Mouse (Mus musculus) heart, postnatal 36 days (tissue): ENCODE results near the gene Tead3. TPM values are rescaled to one million over a fixed set of nuclear protein-coding genes. Genes with fewer than 3 reads are reported as not detected.

Experiments used
- DNase-seq, 2 experiments: peaks; one replicate each; pipeline ENCODE4 v3.0.0; 2021 to 2022
- intact Hi-C: fragments of 180-260 bp; cut with DNase I; formaldehyde crosslinking; loops from one replicate; pipeline ENCODE4 v1.15.1; 2025
- total RNA-seq, 2 experiments: library from RNA; stranded (reverse); gene quantifications; 2 replicates each; pipeline ENCODE4 v1.2.3; 2021

Gene Tead3
- total RNA-seq, 2 experiments from 2014 or later, result 12.9 to 16.6 TPM

DNA sequence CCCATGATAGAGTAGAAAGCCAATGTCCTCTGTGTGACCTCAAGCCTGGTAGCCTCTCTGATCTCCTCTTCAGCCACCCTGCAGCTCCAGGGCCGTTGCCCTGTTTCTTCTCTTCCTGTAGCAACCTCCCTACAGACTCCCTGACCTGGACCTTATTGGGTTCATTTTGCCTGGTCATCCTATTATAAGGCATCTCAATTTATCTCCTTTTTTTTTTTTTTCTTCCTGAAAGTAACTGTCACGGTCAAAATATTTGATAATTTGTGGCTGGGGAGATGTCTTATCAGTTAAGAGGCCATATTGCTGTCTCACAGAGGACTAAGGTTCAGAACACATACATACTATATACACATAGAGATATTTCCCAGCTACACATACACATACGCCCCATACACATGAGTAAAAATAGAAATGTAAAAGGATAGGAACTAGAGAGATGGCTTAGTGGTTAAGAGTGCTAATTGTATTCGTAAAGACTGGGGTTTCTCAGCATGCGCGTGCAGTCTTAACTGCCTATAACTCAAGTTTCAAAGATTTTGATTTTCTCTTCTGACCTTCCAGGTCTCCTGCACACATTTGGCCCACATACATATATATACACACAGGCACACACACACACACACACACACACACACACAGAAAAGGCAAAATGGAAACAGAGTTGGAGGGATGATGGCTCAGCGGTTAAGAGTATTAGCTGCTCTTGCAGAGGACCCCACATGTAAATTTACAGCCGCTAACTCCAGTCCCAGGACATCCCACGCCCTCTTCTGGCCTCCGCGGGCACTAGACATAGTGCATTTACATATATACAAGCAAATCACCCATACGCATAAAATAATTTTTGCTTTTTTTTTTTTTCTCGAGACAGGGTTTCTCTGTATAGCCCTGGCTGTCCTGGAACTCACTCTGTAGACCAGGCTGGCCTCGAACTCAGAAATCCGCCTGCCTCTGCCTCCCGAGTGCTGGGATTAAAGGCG is 38.1 kb downstream of the Tead3 start:
- peak in 1 of 2 experiments; percentile 39 for DNase-seq
- intact Hi-C loops, result no loop called here

- no peak for DNase-seq
- intact Hi-C loops, result no loop called here
Measured at GRCm38 (mm10) chr17:28311366-28312132, 39.1 kb downstream of the Tead3 start.

GRCm38 (mm10) chr17:28310831-28311230 is 39.8 kb downstream of the Tead3 start:
- intact Hi-C loops, result no loop called here
- no peak for DNase-seq

GRCm38 (mm10) chr17:28308297-28309195 is 42.1 kb downstream of the Tead3 start:
- DNase-seq, result peak; percentile 93 to 97
- intact Hi-C loops, result loop anchor here (1.0 to 10.0 kb wide), 3 partner anchors 76 to 224 kb away; partner anchors contain the start of genes Ppard and Tcp11

- no peak for DNase-seq
- intact Hi-C loops, result loop anchor here (10.0 kb wide), 1 partner anchor 220 kb away; the partner anchor contains the start of gene Tcp11
Measured at GRCm38 (mm10) chr17:28305172-28305571, 45.4 kb downstream of the Tead3 start.

GRCm38 (mm10) chr17:28300850-28301249 is 49.8 kb downstream of the Tead3 start:
- intact Hi-C loops, result loop anchor here (10.0 kb wide), 1 partner anchor 216 kb away; the partner anchor contains the start of gene Tcp11
- DNase-seq, result no peak

- intact Hi-C loops, result loop anchor here (10.0 kb wide), 1 partner anchor 216 kb away; the partner anchor contains the start of gene Tcp11
- DNase-seq, result no peak
Measured at GRCm38 (mm10) chr17:28300323-28300722, 50.3 kb downstream of the Tead3 start.

- DNase-seq, result no peak
- intact Hi-C loops, result loop anchor here (10.0 kb wide), 1 partner anchor 215 kb away; the partner anchor contains the start of gene Tcp11
Measured at GRCm38 (mm10) chr17:28299669-28300320, 50.8 kb downstream of the Tead3 start.

DNA sequence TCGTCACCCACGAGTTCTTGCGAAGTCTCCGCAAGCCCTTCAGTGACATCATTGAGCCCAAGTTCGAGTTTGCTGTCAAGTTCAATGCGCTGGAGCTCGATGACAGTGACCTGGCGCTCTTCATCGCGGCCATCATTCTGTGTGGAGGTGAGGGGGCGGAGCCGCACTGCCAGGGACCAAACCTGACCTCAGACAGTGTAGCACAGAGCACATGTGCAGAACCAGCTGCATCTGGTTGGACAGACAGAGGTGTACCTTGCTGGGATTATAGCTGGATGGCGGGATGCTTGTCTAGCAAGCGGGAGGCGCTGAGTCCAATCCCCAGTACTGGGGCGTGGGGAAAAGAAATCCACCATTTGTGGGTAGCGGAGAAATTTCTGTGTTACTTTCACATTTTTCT is 51.7 kb downstream of the Tead3 start:
- intact Hi-C loops, result no loop called here
- no peak for DNase-seq

DNA sequence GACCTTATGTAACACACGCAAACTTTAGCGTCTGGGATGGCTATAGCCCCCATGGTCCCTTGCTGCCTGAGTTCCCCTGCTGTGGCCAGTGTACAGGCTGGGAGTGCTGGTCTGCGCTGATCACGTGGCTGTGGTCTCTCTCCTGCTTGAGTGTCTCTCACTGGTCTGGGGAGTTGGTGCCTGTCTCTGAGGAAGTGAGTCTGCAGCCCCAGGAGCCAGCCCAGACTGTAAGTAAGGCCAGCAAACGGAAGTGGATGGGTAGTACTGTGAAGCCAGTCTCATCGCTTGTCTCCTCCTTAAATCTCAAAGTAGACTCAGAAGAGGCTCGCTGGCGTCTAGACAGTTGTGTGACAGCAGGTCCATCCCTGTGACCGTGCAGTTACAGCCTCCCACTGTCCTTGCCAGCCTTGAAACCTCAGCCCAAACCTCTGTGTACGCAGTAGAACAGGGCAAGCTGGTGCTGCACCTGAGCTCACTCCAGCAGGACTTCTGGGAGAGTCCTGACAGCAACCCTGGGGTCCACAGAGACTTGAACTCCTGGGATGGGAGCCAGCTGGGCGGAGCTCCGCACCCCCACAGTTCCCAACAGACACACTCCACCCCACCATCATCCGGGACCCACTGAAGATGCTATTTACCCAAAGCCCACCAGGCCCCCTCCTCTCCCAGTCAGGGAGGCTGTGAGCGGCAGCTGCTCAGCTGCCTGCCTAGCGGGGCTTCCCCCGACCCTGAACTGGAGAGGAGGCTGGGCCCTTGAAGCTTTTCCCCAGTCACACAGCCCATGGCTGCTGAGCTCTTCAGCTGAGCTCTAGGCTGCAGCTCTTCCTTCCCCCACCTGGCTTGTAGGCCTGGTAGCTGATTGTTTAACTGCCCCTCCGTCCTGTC is 55.9 kb downstream of the Tead3 start:
- intact Hi-C loops, result no loop called here
- DNase-seq, result peak in 1 of 2 experiments; percentile 35

- intact Hi-C loops, result no loop called here
- no peak for DNase-seq
Measured at GRCm38 (mm10) chr17:28293716-28294115, 56.9 kb downstream of the Tead3 start.

- no peak for DNase-seq
- intact Hi-C loops, result no loop called here
Measured at GRCm38 (mm10) chr17:28291346-28291745, 59.3 kb downstream of the Tead3 start.

DNA sequence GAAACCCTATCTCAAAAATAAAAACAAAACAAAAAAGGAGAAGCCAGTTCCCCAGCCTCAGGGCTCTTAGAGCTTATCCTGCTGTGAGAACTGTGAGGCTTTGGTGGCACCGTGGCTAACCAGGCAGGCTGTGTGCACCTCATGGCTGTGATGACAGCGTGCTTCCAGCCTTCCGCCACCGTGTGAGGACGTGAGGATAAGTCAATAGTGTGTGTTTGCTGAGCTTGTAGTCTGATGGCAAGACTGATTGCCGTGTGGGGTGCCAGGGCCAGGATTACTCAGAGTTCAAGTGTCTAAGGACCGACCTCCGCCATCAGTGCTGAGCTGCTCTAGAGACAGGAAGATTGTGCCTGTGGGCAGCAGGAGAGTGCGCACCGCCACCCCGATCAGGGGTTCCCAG is 59.9 kb downstream of the Tead3 start:
- DNase-seq, result no peak
- intact Hi-C loops, result no loop called here

GRCm38 (mm10) chr17:28290262-28290661 is 60.4 kb downstream of the Tead3 start:
- intact Hi-C loops, result no loop called here
- peak; percentile 50 to 68 for DNase-seq

DNA sequence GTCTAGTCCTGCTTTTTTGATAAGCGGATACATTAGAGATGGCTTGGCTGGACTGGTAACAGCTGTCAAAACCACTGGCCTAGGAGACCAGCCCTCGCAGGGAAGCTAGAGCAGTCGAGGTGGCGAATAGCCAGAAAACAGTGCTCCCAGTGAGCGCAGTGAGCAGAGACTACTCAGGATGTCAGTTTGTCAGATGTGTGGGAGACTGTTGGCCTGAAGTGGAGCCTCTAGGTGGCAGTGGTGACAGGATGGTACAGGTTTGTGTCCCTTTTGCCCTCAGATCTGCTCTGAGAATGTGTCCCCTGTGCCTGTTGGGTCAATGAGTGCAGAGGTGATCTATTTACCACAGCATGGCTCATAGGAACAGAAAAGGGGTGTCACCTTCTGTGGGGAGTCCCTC is 62.6 kb downstream of the Tead3 start:
- intact Hi-C loops, result no loop called here
- DNase-seq, result no peak

GRCm38 (mm10) chr17:28287578-28287977 is 63.0 kb downstream of the Tead3 start:
- DNase-seq, result no peak
- intact Hi-C loops, result no loop called here

- no peak for DNase-seq
- intact Hi-C loops, result no loop called here
Measured at GRCm38 (mm10) chr17:28286964-28287363, 63.7 kb downstream of the Tead3 start.

DNA sequence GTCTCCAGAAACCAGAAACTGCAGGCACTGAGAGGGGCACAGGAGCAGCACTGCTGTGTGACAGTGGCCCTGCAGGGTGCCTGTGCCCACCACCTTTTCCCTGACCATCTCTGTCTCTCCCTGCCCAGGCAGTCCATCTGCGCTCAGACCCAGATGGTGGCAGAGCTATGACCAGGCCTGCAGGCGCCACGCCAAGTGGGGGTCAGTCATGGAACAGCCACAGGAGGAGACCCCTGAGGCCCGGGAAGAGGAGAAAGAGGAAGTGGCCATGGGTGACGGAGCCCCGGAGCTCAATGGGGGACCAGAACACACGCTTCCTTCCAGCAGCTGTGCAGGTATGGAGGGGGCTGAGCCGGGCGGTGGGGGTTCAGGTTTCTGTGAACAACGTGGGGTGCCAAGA is 64.5 kb downstream of the Tead3 start:
- no peak for DNase-seq
- intact Hi-C loops, result no loop called here

DNA sequence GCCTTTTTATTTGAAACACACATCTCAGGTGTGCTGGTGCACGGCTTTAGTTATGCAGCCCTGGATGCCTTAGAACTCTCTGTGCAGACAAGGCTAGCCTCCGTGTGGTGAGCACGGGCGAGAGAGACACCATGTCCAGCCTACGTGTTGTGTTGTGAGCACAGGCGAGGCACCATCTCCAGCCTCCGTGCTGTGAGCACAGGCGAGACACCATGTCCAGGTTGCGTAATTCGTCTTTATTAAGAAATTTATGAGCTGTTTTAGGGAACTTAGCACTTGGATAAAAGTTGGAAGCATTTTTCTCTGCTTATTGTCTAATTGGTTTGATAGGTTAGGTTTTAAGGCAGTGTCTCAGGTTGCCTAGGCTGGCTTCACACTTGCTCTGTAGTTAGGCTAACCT is 67.4 kb downstream of the Tead3 start:
- intact Hi-C loops, result no loop called here
- no peak for DNase-seq
